Mouse (Mus musculus) limb, embryonic 14.5 days (tissue): ENCODE results near the gene Mras. TPM values are rescaled to one million over a fixed set of nuclear protein-coding genes. Genes with fewer than 3 reads are reported as not detected.

Experiments
- ATAC-seq: fragments of 200-750 bp; cut with Nextera tagmentation; 2 replicates; pipeline ENCODE4 v1.8.0; 2017; ENCODE audit warnings: low read depth, moderate number of reproducible peaks, moderate TSS enrichment; ENCODE audit not compliant: low FRiP score
- DNase-seq: peaks from one replicate; pipeline ENCODE4 v3.0.0-alpha.2; 2015; ENCODE audit warnings: low spot score
- H3K27ac ChIP-seq: fragments of 300-500 bp; sonication (generic); replicated peaks from 2 replicates; pipeline ENCODE4 v1.5.1; 2014; ENCODE audit warnings: low read depth, mild to moderate bottlenecking, low read length, moderate library complexity, mixed read lengths
- H3K27me3 ChIP-seq: fragments of 300-500 bp; sonication (generic); 2 replicates; pipeline ENCODE4 v1.6.1; 2014; ENCODE audit warnings: low read length, mixed read lengths; ENCODE audit not compliant: control insufficient read depth, insufficient read depth
- H3K36me3 ChIP-seq: fragments of 300-500 bp; sonication (generic); 2 replicates; pipeline ENCODE4 v1.6.1; 2014; ENCODE audit warnings: mild to moderate bottlenecking, low read length, moderate library complexity, mixed read lengths; ENCODE audit not compliant: control insufficient read depth, insufficient read depth
- H3K4me1 ChIP-seq: fragments of 300-500 bp; sonication (generic); 2 replicates; pipeline ENCODE4 v1.6.1; 2014; ENCODE audit warnings: antibody characterized with exemption, low read length, mixed read lengths; ENCODE audit not compliant: control insufficient read depth, insufficient read depth
- H3K4me2 ChIP-seq: fragments of 300-500 bp; sonication (generic); replicated peaks from 2 replicates; pipeline ENCODE4 v1.6.1; 2014; ENCODE audit warnings: low read depth, mild to moderate bottlenecking, low read length, moderate library complexity; ENCODE audit not compliant: severe bottlenecking
- H3K4me3 ChIP-seq: fragments of 300-500 bp; sonication (generic); replicated peaks from 2 replicates; pipeline ENCODE4 v1.5.1; 2014; ENCODE audit warnings: low read length
- H3K9ac ChIP-seq: fragments of 300-500 bp; sonication (generic); 2 replicates; pipeline ENCODE4 v1.6.1; 2014; ENCODE audit warnings: mild to moderate bottlenecking, low read depth, low read length, moderate library complexity; ENCODE audit not compliant: severe bottlenecking
- H3K9me3 ChIP-seq: fragments of 300-500 bp; sonication (generic); 2 replicates; pipeline ENCODE4 v1.6.1; 2016; ENCODE audit warnings: low read length; ENCODE audit not compliant: control insufficient read depth
- POLR2A ChIP-seq: fragments of 200-500 bp; IDR thresholded peaks from 2 replicates; pipeline ENCODE4 v1.8.0; 2012; ENCODE audit warnings: inconsistent platforms, mild to moderate bottlenecking, moderate library complexity, borderline replicate concordance; ENCODE audit not compliant: insufficient read depth, insufficient read length; ENCODE audit errors: extremely low read depth
- WGBS: fragments of 180-500 bp; shearing (Covaris S2); extraction: QIAGEN DNeasy Blood & Tissue Kit; methylation state at CpG from one replicate; pipeline ENCODE4 v1.1.7; 2014; 5-methylcytosine and 5-hydroxymethylcytosine counted together
- polyA plus RNA-seq, 2 experiments: library from polyadenylated mRNA; depleted of rRNA in 1 of 2; stranded (reverse) in 1 of 2; unstranded in 1 of 2; fragments of >200 nt; fragmentation: Nextera tagmentation in 1 of 2; extraction: Ambion mirVana in 1 of 2; gene quantifications; 2 replicates each; pipeline versions ENCODE4 v1.2.1 to v1.2.3; 2012 to 2014

The Mras gene
- polyA plus RNA-seq, 2 experiments, result 23.3 to 23.7 TPM

GRCm38 (mm10) chr9:99368431-99368830 lies 68.8 kb downstream of the Mras start:
- Histone ChIP-seq H3K9ac (no peak overlapping the region), H3K27me3 (no peaks in the 10 kb centered on the region), H3K4me3 (no peak overlapping the region), H3K4me2 (no peak overlapping the region), H3K4me1 (no peaks in the 10 kb centered on the region), H3K36me3 (no peaks in the 10 kb centered on the region), H3K9me3 (no peaks in the 10 kb centered on the region), H3K27ac (no peak overlapping the region)
- TF ChIP-seq POLR2A, result no peak
- no peak for DNase-seq
- WGBS, result 58% methylated on average over 7 of the region's 7 CpGs
- ATAC-seq, result no peak

- DNase-seq (no peak), ATAC-seq (no peak)
- Histone ChIP-seq H3K9me3 (no peaks in the 10 kb centered on the region), H3K9ac (no peak overlapping the region), H3K27ac (no peak overlapping the region), H3K4me1 (no peaks in the 10 kb centered on the region), H3K4me2 (no peak overlapping the region), H3K36me3 (no peaks in the 10 kb centered on the region), H3K4me3 (no peak overlapping the region), H3K27me3 (no peaks in the 10 kb centered on the region)
- WGBS, result 81% methylated on average over 3 of the region's 3 CpGs
- no peak for TF ChIP-seq POLR2A
Observed at GRCm38 (mm10) chr9:99365906-99366305, 71.3 kb downstream of the Mras start.

DNA sequence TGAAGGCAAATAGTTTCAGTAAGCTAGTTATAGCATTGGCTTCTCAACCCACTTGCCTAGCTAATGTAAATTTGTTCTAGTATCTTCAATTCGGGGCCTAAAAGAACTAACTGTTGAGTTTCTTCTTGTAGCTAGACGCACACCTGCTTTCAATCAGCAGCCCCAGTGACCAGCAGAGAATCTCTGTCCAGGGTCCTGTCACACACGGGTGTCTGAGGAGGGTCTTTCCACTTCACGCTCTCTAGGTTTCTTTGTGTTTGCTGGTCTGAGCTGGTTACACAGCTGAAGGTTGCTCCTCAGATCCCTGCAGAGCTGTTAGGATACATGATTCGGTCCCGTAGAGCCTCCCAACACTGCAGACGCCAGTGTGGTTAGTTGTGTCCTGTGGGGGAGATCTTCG lies 74.1 kb downstream of the Mras start:
- Histone ChIP-seq H3K27ac (no peak overlapping the region), H3K9me3 (no peaks in the 10 kb centered on the region), H3K4me2 (no peak overlapping the region), H3K9ac (no peak overlapping the region), H3K4me3 (no peak overlapping the region), H3K4me1 (0 out of 2 replicates have a peak, but pooled peaks cover 3% of the 10 kb centered on the region), H3K27me3 (peaks cover 14% of the 10 kb centered on the region), H3K36me3 (no peaks in the 10 kb centered on the region)
- TF ChIP-seq POLR2A, result no peak
- ATAC-seq, result no peak
- 55% methylated on average over 8 of the region's 8 CpGs for WGBS
- DNase-seq, result peak; percentile 20

DNA sequence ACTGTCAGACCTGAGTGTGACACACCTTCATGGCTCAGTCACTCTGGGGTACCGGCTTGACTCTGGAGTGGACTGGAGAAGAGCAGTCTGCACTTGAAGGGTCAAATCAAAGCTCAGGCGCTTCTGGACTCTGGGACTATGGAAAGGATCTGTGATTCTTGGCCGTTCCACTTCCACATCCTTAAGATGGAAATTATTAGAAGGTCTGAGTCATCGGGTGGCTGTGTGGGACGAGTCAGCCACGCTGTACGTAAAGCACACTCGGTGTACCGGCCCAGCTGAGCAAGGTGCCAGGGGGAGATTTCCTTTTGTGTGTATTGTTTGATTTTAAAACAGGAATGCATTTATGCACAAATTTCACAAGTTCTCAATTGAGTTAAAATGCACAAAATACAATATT lies 75.2 kb downstream of the Mras start:
- H3K4me3 ChIP-seq, result no peak overlapping the region
- WGBS, result 80% methylated on average over 9 of the region's 9 CpGs
- no peak overlapping the region for H3K9ac ChIP-seq
- ATAC-seq (no peak), DNase-seq (no peak)
- TF ChIP-seq POLR2A, result no peak
- no peak overlapping the region for H3K27ac ChIP-seq
- no peak overlapping the region for H3K4me2 ChIP-seq
- H3K27me3 ChIP-seq, result peaks cover 25% of the 10 kb centered on the region
- no peaks in the 10 kb centered on the region for H3K9me3 ChIP-seq
- H3K4me1 ChIP-seq, result peaks cover 9% of the 10 kb centered on the region; the same call in 1 of the 2 replicates
- no peaks in the 10 kb centered on the region for H3K36me3 ChIP-seq

GRCm38 (mm10) chr9:99359012-99359411 lies 78.2 kb downstream of the Mras start:
- Histone ChIP-seq H3K27me3 (peaks cover 36% of the 10 kb centered on the region), H3K4me3 (no peak overlapping the region), H3K4me1 (peaks cover 9% of the 10 kb centered on the region; the same call in 1 of the 2 replicates), H3K9ac (no peak overlapping the region), H3K9me3 (no peaks in the 10 kb centered on the region), H3K27ac (no peak overlapping the region), H3K36me3 (no peaks in the 10 kb centered on the region), H3K4me2 (no peak overlapping the region)
- no peak for TF ChIP-seq POLR2A
- 90% methylated on average over 15 of the region's 15 CpGs for WGBS
- no peak for ATAC-seq
- DNase-seq, result no peak
